Mouse (Mus musculus) heart, adult 2 months (tissue): Measurements from ENCODE around the gene Pou5f1. TPM values are rescaled to one million over a fixed set of nuclear protein-coding genes. Genes with fewer than 3 reads are reported as not detected.

Experiments
- DNase-seq, 2 experiments: peaks; one replicate each; pipeline ENCODE4 v3.0.0; 2021
- H3K27ac ChIP-seq: fragments of 200-600 bp; 2 replicates; pipeline ENCODE4 v1.8.1; 2022
- H3K27me3 ChIP-seq: fragments of 200-500 bp; 2 replicates; pipeline ENCODE4 v1.6.1; 2012; ENCODE audit warnings: mild to moderate bottlenecking, low read length, inconsistent platforms, mixed read lengths; ENCODE audit not compliant: control insufficient read depth, insufficient read depth
- H3K36me3 ChIP-seq: fragments of 200-500 bp; 2 replicates; pipeline ENCODE4 v1.6.1; 2012; ENCODE audit warnings: low read length, inconsistent platforms; ENCODE audit not compliant: control insufficient read depth, insufficient read depth
- H3K4me1 ChIP-seq: fragments of 200-500 bp; 2 replicates; pipeline ENCODE4 v1.6.1; 2011; ENCODE audit warnings: low read length; ENCODE audit not compliant: control insufficient read depth, insufficient read depth
- H3K4me3 ChIP-seq: fragments of 200-600 bp; 2 replicates; pipeline ENCODE4 v1.8.1; 2022
- H3K79me2 ChIP-seq: fragments of 200-500 bp; replicated peaks from 2 replicates; pipeline ENCODE4 v1.6.1; 2012; ENCODE audit warnings: mild to moderate bottlenecking, inconsistent platforms, low read length, moderate library complexity, mixed read lengths; ENCODE audit not compliant: control insufficient read depth, insufficient read depth
- H3K9ac ChIP-seq: fragments of 200-500 bp; 2 replicates; pipeline ENCODE4 v1.6.1; 2012; ENCODE audit warnings: low read depth, mild to moderate bottlenecking, control low read depth, inconsistent platforms, low read length, mixed read lengths
- CTCF ChIP-seq: fragments of 200-600 bp; IDR thresholded peaks from 2 replicates; pipeline ENCODE4 v1.8.1; 2022; ENCODE audit warnings: antibody characterized with exemption, mild to moderate bottlenecking, moderate library complexity
- EP300 ChIP-seq: fragments of 200-500 bp; IDR thresholded peaks from 2 replicates; pipeline ENCODE4 v1.6.1; 2011; ENCODE audit warnings: low read depth, low read length, control low read depth; ENCODE audit not compliant: insufficient read depth
- POLR2A ChIP-seq: fragments of 200-500 bp; IDR thresholded peaks from 2 replicates; pipeline ENCODE4 v1.6.1; 2011; ENCODE audit warnings: mild to moderate bottlenecking, low read depth, low read length, control low read depth; ENCODE audit not compliant: insufficient read depth
- WGBS: fragments of 180-500 bp; shearing (Covaris S2); methylation state at CpG from one replicate; pipeline ENCODE4 v1.1.7; 2018; 5-methylcytosine and 5-hydroxymethylcytosine counted together
- intact Hi-C: fragments of 180-260 bp; cut with DNase I; formaldehyde crosslinking; loops from one replicate; pipeline ENCODE4 v1.15.1; 2025
- polyA plus RNA-seq: library from polyadenylated mRNA; depleted of rRNA; stranded (reverse); fragments of >200 nt; gene quantifications from 2 replicates; pipeline ENCODE4 v1.2.3, GENCODE M21; 2012
- total RNA-seq, 2 experiments: library from RNA; stranded (reverse); gene quantifications; 2 replicates each; pipeline ENCODE4 v1.2.3; 2021

The Pou5f1 gene
- total and polyA plus RNA-seq, 3 experiments: not detected

DNA sequence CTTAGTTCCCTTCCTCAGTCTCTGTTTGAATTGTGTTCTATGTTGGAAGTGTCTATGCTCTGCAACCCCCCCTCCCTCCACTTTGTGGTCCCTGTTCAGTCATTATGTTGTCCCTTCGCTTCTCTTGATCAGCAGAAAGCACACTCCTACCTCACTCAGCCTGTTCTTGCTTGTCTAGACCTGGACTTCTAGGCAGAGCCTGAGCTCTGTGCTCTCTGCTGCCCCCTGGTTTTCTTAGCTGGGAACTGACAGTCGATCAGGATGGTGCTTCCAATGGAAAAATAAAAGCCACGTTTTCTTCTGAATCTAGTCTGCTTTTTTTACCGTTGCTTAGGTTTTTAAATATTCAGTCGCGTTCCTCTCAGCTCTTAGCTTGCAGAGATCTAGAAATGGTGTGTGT is 28.5 kb downstream of the Pou5f1 start:
- WGBS: 4% methylated on average over 6 of the region's 6 CpGs

DNA sequence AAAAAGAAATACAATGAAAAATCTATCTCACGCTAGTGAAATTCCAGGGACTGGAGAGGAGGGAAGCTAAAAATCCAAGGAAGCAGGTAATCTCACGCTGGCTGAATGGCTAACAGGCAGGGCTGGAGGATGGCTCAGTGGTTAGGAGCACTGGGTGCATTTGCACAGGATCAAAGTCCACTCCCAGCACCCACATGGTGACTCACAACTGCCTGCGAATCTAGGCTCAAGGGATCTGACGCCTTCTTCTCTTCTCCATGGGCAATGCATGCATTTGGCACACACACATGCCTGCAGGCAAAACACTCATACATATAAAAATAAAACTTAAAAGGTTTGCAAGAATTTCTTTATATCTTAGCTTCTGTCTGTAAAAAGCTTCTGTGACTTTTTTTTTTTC is 31.6 kb downstream of the Pou5f1 start:
- no peak for TF ChIP-seq CTCF
- TF ChIP-seq EP300: no peak
- TF ChIP-seq POLR2A: no peak
- no peaks in the 10 kb centered on the region for H3K36me3 ChIP-seq
- 83% methylated on average over 4 of the region's 4 CpGs for WGBS
- no peaks in the 10 kb centered on the region for H3K4me1 ChIP-seq
- intact Hi-C loops: no loop called here
- H3K79me2 ChIP-seq: no peaks in the 10 kb centered on the region
- no peak overlapping the region for H3K4me3 ChIP-seq
- H3K27ac ChIP-seq: no peak overlapping the region
- H3K9ac ChIP-seq: no peak overlapping the region
- H3K27me3 ChIP-seq: no peaks in the 10 kb centered on the region
- no peak for DNase-seq

More for the DNA sequence above, 28.5 kb downstream of the Pou5f1 start:
- TF ChIP-seq POLR2A (no peak), CTCF (peak; percentile 92)
- no peak overlapping the region for H3K27ac ChIP-seq
- H3K4me3 ChIP-seq: peak overlapping the region; percentile 26; the same call in 1 of the 2 replicates
- H3K9ac ChIP-seq: no peak overlapping the region
- no peaks in the 10 kb centered on the region for H3K27me3 ChIP-seq
- H3K36me3 ChIP-seq: no peaks in the 10 kb centered on the region
- H3K79me2 ChIP-seq: no peaks in the 10 kb centered on the region
- no peaks in the 10 kb centered on the region for H3K4me1 ChIP-seq
- intact Hi-C loops: loop anchor here (2.0 kb wide), 1 partner anchor 50 kb away; no protein-coding TSS in a partner anchor
- DNase-seq: peak; percentile 64 to 73

DNA sequence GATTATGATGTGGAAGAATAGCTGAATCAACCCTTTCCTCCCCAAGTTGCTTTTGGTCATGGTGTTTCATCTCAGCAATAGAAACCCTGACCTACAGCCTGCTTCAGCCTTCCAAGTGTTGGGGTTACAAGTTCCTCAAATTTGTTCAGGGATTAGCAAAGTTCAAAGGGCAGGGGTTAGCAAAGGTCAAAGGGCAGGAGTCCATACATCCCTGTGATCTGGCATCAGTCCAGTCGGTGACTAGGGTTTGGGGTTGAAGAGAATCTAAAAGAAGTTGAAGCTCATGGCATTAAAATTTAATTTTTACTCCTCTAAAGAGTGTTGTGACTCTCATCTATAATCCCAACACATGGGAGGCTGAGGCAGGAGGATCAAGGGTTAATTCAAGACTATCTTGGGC is 32.7 kb downstream of the Pou5f1 start:
- TF ChIP-seq POLR2A: no peak
- TF ChIP-seq EP300: no peak
- no peak for TF ChIP-seq CTCF
- Histone ChIP-seq H3K27me3 (no peaks in the 10 kb centered on the region), H3K4me1 (no peaks in the 10 kb centered on the region), H3K4me3 (no peak overlapping the region), H3K9ac (no peak overlapping the region), H3K79me2 (no peaks in the 10 kb centered on the region), H3K36me3 (no peaks in the 10 kb centered on the region), H3K27ac (no peak overlapping the region)
- intact Hi-C loops: no loop called here
- whole genome bisulfite sequencing: 67% methylated on average over 1 of the region's 1 CpGs
- DNase-seq: no peak

GRCm38 (mm10) chr17:35539540-35539939 is 33.7 kb downstream of the Pou5f1 start:
- Histone ChIP-seq H3K9ac (no peak overlapping the region), H3K36me3 (no peaks in the 10 kb centered on the region), H3K27ac (no peak overlapping the region), H3K4me3 (no peak overlapping the region), H3K4me1 (no peaks in the 10 kb centered on the region), H3K27me3 (no peaks in the 10 kb centered on the region), H3K79me2 (no peaks in the 10 kb centered on the region)
- intact Hi-C loops: no loop called here
- WGBS: 57% methylated on average over 10 of the region's 10 CpGs
- no peak for DNase-seq
- no peak for TF ChIP-seq POLR2A
- TF ChIP-seq EP300: no peak
- no peak for TF ChIP-seq CTCF

DNA sequence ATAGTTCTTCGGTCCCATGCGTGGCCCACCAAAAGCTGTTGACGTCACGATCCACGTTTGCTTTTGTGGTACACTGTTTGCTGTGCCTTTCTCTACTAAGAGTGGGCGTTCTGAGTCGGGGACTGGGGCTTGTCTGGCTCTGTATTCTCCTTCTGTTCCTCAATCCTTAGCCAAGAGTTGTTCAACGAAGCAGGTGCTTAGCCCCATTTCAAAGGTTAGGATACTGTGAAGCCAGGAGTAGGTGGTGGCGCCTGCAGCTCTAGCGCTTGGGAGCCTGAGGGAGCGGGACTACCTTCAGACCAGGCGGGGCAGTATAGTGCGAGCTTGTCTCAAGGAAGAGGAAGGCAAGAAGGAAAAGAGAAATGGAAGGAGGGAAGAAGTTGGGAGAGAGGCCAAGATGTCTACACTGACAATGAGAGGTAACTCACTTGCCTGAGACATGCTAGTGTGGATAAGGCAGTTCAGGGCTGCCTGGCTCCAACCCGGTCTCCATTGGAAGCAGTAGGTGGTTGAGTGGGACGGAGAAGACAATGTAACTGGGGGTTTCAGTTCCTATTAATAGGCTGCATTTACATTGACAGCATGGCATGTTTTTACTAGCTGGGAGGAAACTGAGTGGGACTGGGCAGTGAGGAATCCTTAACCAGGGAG is 37.1 kb downstream of the Pou5f1 start:
- intact Hi-C loops: no loop called here
- Histone ChIP-seq H3K4me3 (no peak overlapping the region), H3K4me1 (no peaks in the 10 kb centered on the region), H3K27ac (no peak overlapping the region; the same call in 1 of the 2 replicates), H3K36me3 (no peaks in the 10 kb centered on the region), H3K9ac (no peak overlapping the region), H3K79me2 (no peaks in the 10 kb centered on the region), H3K27me3 (no peaks in the 10 kb centered on the region)
- DNase-seq: no peak
- TF ChIP-seq EP300 (no peak), POLR2A (no peak), CTCF (no peak)
- 78% methylated on average over 15 of the region's 15 CpGs for WGBS

GRCm38 (mm10) chr17:35543412-35543861 is 37.6 kb downstream of the Pou5f1 start:
- Histone ChIP-seq H3K79me2 (no peaks in the 10 kb centered on the region), H3K27me3 (no peaks in the 10 kb centered on the region), H3K4me1 (no peaks in the 10 kb centered on the region), H3K9ac (no peak overlapping the region), H3K36me3 (no peaks in the 10 kb centered on the region), H3K27ac (peak overlapping the region; percentile 26; the same call in 1 of the 2 replicates), H3K4me3 (no peak overlapping the region)
- intact Hi-C loops: no loop called here
- 31% methylated on average over 14 of the region's 14 CpGs for WGBS
- DNase-seq: no peak
- TF ChIP-seq POLR2A: no peak
- no peak for TF ChIP-seq EP300
- TF ChIP-seq CTCF: no peak
